Mouse (Mus musculus): ENCODE data around the gene Lcor. TPM values are rescaled to one million over a fixed set of nuclear protein-coding genes. Genes with fewer than 3 reads are reported as not detected.

Gene Lcor
- total RNA-seq, 4 experiments from 2014 or later: 9.4 to 12.9 (median 11.5) TPM

- no peak for DNase-seq (ENCODE audit: low spot score)
Measured at GRCm38 (mm10) chr19:41474943-41475342, 7.5 kb upstream of the Lcor start.

GRCm38 (mm10) chr19:41476530-41477249 lies 5.7 kb upstream of the Lcor start:
- no peak for DNase-seq (ENCODE audit: low spot score)

- DNase-seq (ENCODE audit: low spot score): peak; percentile 38
Measured at GRCm38 (mm10) chr19:41481030-41481886, 1.2 kb upstream of the Lcor start.

- no peak for DNase-seq (ENCODE audit: low spot score)
Measured at GRCm38 (mm10) chr19:41481887-41482189, 599 bp upstream of the Lcor start.

GRCm38 (mm10) chr19:41482909-41483444 lies 540 bp downstream of the Lcor start:
- DNase-seq (ENCODE audit: low spot score): peak; percentile 49

- DNase-seq (ENCODE audit: low spot score): no peak
Measured at GRCm38 (mm10) chr19:41483445-41484040, 1.1 kb downstream of the Lcor start.

GRCm38 (mm10) chr19:41484361-41484760 lies 1.9 kb downstream of the Lcor start:
- DNase-seq (ENCODE audit: low spot score): no peak

- DNase-seq (ENCODE audit: low spot score): no peak
Measured at GRCm38 (mm10) chr19:41495382-41496032, 13.1 kb downstream of the Lcor start.

- DNase-seq (ENCODE audit: low spot score): no peak
Measured at GRCm38 (mm10) chr19:41496058-41496457, 13.6 kb downstream of the Lcor start.

GRCm38 (mm10) chr19:41507872-41508271 lies 25.4 kb downstream of the Lcor start:
- no peak for DNase-seq (ENCODE audit: low spot score)

GRCm38 (mm10) chr19:41514836-41515235 lies 32.4 kb downstream of the Lcor start:
- peak; percentile 19 for DNase-seq (ENCODE audit: low spot score)

GRCm38 (mm10) chr19:41515549-41515948 lies 33.1 kb downstream of the Lcor start:
- DNase-seq (ENCODE audit: low spot score): no peak

GRCm38 (mm10) chr19:41517006-41517405 lies 34.6 kb downstream of the Lcor start:
- DNase-seq (ENCODE audit: low spot score): no peak

- no peak for DNase-seq (ENCODE audit: low spot score)
Measured at GRCm38 (mm10) chr19:41519121-41519520, 36.7 kb downstream of the Lcor start.

GRCm38 (mm10) chr19:41522246-41522645 lies 39.8 kb downstream of the Lcor start:
- DNase-seq (ENCODE audit: low spot score): no peak

GRCm38 (mm10) chr19:41523798-41524563 lies 41.5 kb downstream of the Lcor start:
- DNase-seq (ENCODE audit: low spot score): no peak

GRCm38 (mm10) chr19:41529169-41529568 lies 46.7 kb downstream of the Lcor start:
- no peak for DNase-seq (ENCODE audit: low spot score)

- DNase-seq (ENCODE audit: low spot score): no peak
Measured at GRCm38 (mm10) chr19:41534021-41534420, 51.6 kb downstream of the Lcor start.

GRCm38 (mm10) chr19:41556981-41557380 lies 74.5 kb downstream of the Lcor start:
- no peak for DNase-seq (ENCODE audit: low spot score)

GRCm38 (mm10) chr19:41557491-41557890 lies 75.1 kb downstream of the Lcor start:
- DNase-seq (ENCODE audit: low spot score): no peak

- no peak for DNase-seq (ENCODE audit: low spot score)
Measured at GRCm38 (mm10) chr19:41558891-41559486, 76.6 kb downstream of the Lcor start.

Data from heart, adult 8-10 months (tissue).